9 mouse cellular contexts compared by ENCODE assay signal in the genomic region with DNA sequence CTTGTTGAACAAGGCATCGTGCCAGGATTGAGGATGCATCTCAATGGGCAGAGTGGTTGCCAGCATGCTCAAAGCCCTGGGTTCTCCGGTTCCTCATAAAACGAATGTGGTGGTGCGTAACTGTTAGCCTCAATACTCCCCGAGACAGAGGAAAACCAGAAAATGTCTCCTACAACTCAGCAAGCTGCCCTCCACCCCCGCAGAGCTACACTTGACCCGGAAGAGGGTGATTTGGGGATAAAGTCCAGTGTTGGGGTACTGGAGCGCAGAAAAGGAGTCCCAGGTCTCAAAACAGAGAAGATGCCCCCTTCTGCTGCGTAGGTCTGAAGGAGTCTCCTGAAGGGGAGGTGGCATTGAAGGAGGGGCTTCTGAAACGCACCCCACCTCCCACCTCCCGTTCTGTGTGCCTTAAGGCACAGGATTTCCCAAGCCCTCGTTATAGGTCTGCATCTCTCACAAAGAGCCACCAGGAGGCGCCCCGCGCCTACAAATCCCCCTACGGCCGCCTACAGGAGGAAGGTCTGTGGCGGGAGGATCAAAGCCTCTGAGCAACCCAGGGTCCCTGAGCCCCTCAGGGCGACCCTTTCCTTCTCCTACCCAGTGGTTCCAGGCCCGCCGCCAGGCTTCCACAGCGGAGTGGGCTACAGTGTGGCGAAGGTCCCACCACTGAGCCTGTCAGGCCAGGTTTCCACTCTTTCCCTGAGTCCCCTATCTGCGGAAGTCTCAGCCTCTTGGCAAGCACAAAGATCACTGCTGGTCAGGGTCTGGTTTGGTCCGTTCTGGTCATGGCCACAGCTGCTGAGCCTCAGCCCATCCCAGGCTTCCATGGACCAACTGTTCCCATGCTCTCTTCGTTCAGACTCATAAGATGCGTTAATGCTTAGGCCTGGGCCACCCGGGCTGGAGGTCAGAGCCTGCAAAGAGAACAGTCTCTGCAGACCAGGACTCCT. TPM values are rescaled to one million over a fixed set of nuclear protein-coding genes. Genes with fewer than 3 reads are reported as not detected.
DNase-seq lines count a peak whose midpoint lies in the region; ATAC-seq and TF ChIP-seq lines count a peak whose summit lies in the region.
"Had no signal": no experiment of that assay in that cellular context is flagged by ENCODE, and none has a peak within 500 bp of the region (broad histone marks: within the 10 kb centered on the region; RNA-seq: fewer than 3 reads in every experiment).

No protein-coding gene starts in this region.

- peak; percentile 46 for TF ChIP-seq CTCF in C2C12 (IDR thresholded peaks at IDR 0.05; ENCODE audit: control insufficient read depth, insufficient read depth, insufficient read length)

- DNase-seq in T-cell, adult 2 months (ENCODE audit: low spot score) = peak; percentile 42
- DNase-seq in embryo, embryonic 10.5 days (ENCODE audit: low spot score) = peak; percentile 90
- DNase-seq in heart, adult 18-20 months = peak; percentile 47 to 72
- peak; percentile 73 for DNase-seq in kidney, adult 9 months
- peak; percentile 71 for DNase-seq in liver, embryonic 11.5 days (ENCODE audit: low spot score)
- DNase-seq in thymus, postnatal 36 days = peak; percentile 65 to 67

- peaks cover 3% of the 10 kb centered on the region for H3K27me3 ChIP-seq in C2C12 (ENCODE audit: control insufficient read depth, insufficient read depth, insufficient read length)
- peaks cover 46% of the 10 kb centered on the region for H3K27me3 ChIP-seq in liver, embryonic 11.5 days (replicated peaks; ENCODE audit: control insufficient read depth, insufficient read depth, low read length)
- H3K27me3 ChIP-seq in neural tube, embryonic 12.5 days (replicated peaks) = peaks cover 13% of the 10 kb centered on the region

- WGBS in liver, embryonic 11.5 days = 26% methylated on average over 28 of the region's 28 CpGs
- 21% methylated on average over 28 of the region's 28 CpGs for WGBS in neural tube, embryonic 12.5 days

- no peaks in the 10 kb centered on the region for H3K79me3 ChIP-seq in C2C12 (ENCODE audit: low read depth)

- H3K4me1 ChIP-seq in liver, embryonic 11.5 days (replicated peaks; ENCODE audit: control insufficient read depth, insufficient read depth, low read length) = peaks cover 5% of the 10 kb centered on the region; the same call in 1 of the 2 replicates
- H3K4me1 ChIP-seq in neural tube, embryonic 12.5 days = peaks cover 32% of the 10 kb centered on the region

- H3ac ChIP-seq in C2C12 (ENCODE audit: control insufficient read depth, insufficient read length, low read depth) = no peak overlapping the region

- no peaks in the 10 kb centered on the region for H3K79me2 ChIP-seq in C2C12 (ENCODE audit: control insufficient read depth, insufficient read depth)

- ATAC-seq in liver, embryonic 11.5 days (replicated peaks; ENCODE audit: low FRiP score) = 0 out of 2 replicates have a peak, but pooled peaks have one; percentile 16
- ATAC-seq in neural tube, embryonic 12.5 days (ENCODE audit: low FRiP score, low read depth) = no peak

- no peaks in the 10 kb centered on the region for H3K9me3 ChIP-seq in liver, embryonic 11.5 days (ENCODE audit: control insufficient read depth, low read length)
- H3K9me3 ChIP-seq in neural tube, embryonic 12.5 days = no peaks in the 10 kb centered on the region

- no peaks in the 10 kb centered on the region for H3K36me3 ChIP-seq in C2C12 (ENCODE audit: control insufficient read depth, insufficient read depth)
- no peaks in the 10 kb centered on the region for H3K36me3 ChIP-seq in liver, embryonic 11.5 days (ENCODE audit: control insufficient read depth, insufficient read depth, low read length)
- H3K36me3 ChIP-seq in neural tube, embryonic 12.5 days = no peaks in the 10 kb centered on the region

- no peak overlapping the region for H3K4me3 ChIP-seq in C2C12 (ENCODE audit: insufficient read depth, poor library complexity, severe bottlenecking)
- H3K4me3 ChIP-seq in liver, embryonic 11.5 days (ENCODE audit: low read depth, low read length) = no peak overlapping the region
- H3K4me3 ChIP-seq in neural tube, embryonic 12.5 days = no peak overlapping the region

- peak overlapping the region; percentile 31; the same call in 1 of the 2 replicates for H3K4me2 ChIP-seq in liver, embryonic 11.5 days
- 0 out of 2 replicates have a peak overlapping the region, but pooled peaks have one; percentile 22 for H3K4me2 ChIP-seq in neural tube, embryonic 12.5 days (replicated peaks)

- H3K27ac ChIP-seq in liver, embryonic 11.5 days (ENCODE audit: low read depth, low read length) = no peak overlapping the region
- H3K27ac ChIP-seq in neural tube, embryonic 12.5 days = no peak overlapping the region

- no peak overlapping the region for H3K9ac ChIP-seq in liver, embryonic 11.5 days (ENCODE audit: low read depth, low read length)
- no peak overlapping the region for H3K9ac ChIP-seq in neural tube, embryonic 12.5 days

TF ChIP-seq in C2C12, 6 proteins besides CTCF, POLR2A, EP300 and RAD21:
- TF ChIP-seq CEBPB (IDR thresholded peaks at IDR 0.05; ENCODE audit: low read depth) = no peak

RNA-seq across cellular contexts. Expression of gene Prss56, which starts 8.8 kb away (rescaled TPM):
- polyA plus RNA-seq in C2C12 (2012; fragmentation: generic; extraction: Trizol) = 0.07 TPM
- total RNA-seq in heart, adult 18-20 months (2021) = not detected
- polyA plus RNA-seq in liver, embryonic 11.5 days (2014; fragmentation: Nextera tagmentation; extraction: Ambion mirVana) = not detected in 2 replicates
- 2.7 and 4.6 TPM in 2 replicates for polyA plus RNA-seq in neural tube, embryonic 12.5 days (2016; fragmentation: Nextera tagmentation; extraction: Ambion mirVana)

RNA-seq across cellular contexts. Expression of gene Chrnd, which starts 16.1 kb away (rescaled TPM):
- polyA plus RNA-seq in C2C12 (2012; fragmentation: generic; extraction: Trizol) = 7.4 TPM
- not detected for total RNA-seq in heart, adult 18-20 months (2021)
- polyA plus RNA-seq in liver, embryonic 11.5 days (2014; fragmentation: Nextera tagmentation; extraction: Ambion mirVana) = 0.08 TPM in 1 of 2 replicates, not detected in the other
- polyA plus RNA-seq in neural tube, embryonic 12.5 days (2016; fragmentation: Nextera tagmentation; extraction: Ambion mirVana) = 0.53 and 0.60 TPM in 2 replicates
- polyA plus RNA-seq: frontal cortex, adult 2 months had no signal

RNA-seq across cellular contexts. Expression of gene Ecel1, which starts 18.0 kb away (rescaled TPM):
- polyA plus RNA-seq in C2C12 (2012; fragmentation: generic; extraction: Trizol) = 0.07 TPM
- total RNA-seq in heart, adult 18-20 months (2021) = not detected
- 0.18 and 0.48 TPM in 2 replicates for polyA plus RNA-seq in liver, embryonic 11.5 days (2014; fragmentation: Nextera tagmentation; extraction: Ambion mirVana)
- 65.3 and 70.1 TPM in 2 replicates for polyA plus RNA-seq in neural tube, embryonic 12.5 days (2016; fragmentation: Nextera tagmentation; extraction: Ambion mirVana)

RNA-seq across cellular contexts. Expression of gene Chrng, which starts 30.2 kb away (rescaled TPM):
- polyA plus RNA-seq in C2C12 (2012; fragmentation: generic; extraction: Trizol) = 3.5 TPM
- total RNA-seq in heart, adult 18-20 months (2021) = not detected
- polyA plus RNA-seq in liver, embryonic 11.5 days (2014; fragmentation: Nextera tagmentation; extraction: Ambion mirVana) = 0.55 and 0.62 TPM in 2 replicates
- polyA plus RNA-seq in neural tube, embryonic 12.5 days (2016; fragmentation: Nextera tagmentation; extraction: Ambion mirVana) = 2.0 and 3.2 TPM in 2 replicates
- polyA plus RNA-seq: frontal cortex, adult 2 months had no signal

RNA-seq across cellular contexts. Expression of gene Eif4e2, which starts 39.4 kb away (rescaled TPM):
- polyA plus RNA-seq in C2C12 (2012; fragmentation: generic; extraction: Trizol) = 159 TPM
- total RNA-seq in heart, adult 18-20 months (2021) = 10 to 100 TPM; 50.2 to 51.8 TPM
- 151 and 152 TPM in 2 replicates for polyA plus RNA-seq in liver, embryonic 11.5 days (2014; fragmentation: Nextera tagmentation; extraction: Ambion mirVana)
- 138 and 150 TPM in 2 replicates for polyA plus RNA-seq in neural tube, embryonic 12.5 days (2016; fragmentation: Nextera tagmentation; extraction: Ambion mirVana)

Comparison
In these comparisons a context has a peak if more than half of its experiments do, and no peak if none do; other contexts are left out.
1. RNA of gene Ecel1, which starts 18.0 kb away (polyA plus RNA-seq): 65.3 to 70.1 TPM in neural tube, embryonic 12.5 days; 0.18 to 0.48 TPM in liver, embryonic 11.5 days and 0.07 TPM in C2C12 (single experiment); every median in the first group is over 10 times any median in the second.
2. Peak in every context shown above with its lines, with median percentiles within 50 percentile points of each other: DNase-seq.